Mouse (Mus musculus): ENCODE results near the gene Fstl4. TPM values are rescaled to one million over a fixed set of nuclear protein-coding genes. Genes with fewer than 3 reads are reported as not detected.

Gene Fstl4
- polyA plus RNA-seq, 1 experiment from 2014 or later: not detected

DNA sequence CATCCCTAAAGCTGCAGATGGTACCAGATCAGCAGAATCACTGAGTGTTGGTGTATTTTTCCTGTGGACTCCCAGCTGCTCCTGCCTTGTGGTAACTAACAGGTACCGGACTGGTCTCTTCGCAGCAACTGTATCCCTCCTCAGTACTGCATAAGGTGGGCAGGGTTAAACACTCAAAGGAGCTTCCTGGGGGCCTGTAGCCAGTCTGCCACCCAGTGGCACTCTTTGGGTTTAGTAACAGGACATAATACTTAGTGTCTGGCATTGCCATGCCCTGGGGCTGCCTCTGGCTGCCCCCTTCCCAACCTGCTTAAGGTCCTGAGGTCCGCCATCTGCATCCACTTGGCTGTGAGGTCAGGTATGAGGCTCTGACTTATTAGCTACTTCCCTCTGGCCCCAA lies 375.2 kb downstream of the Fstl4 start:
- DNase-seq (ENCODE audit: low read depth, low spot score): no peak
- no peak for TF ChIP-seq CTCF (IDR thresholded peaks at IDR 0.05)
- in situ Hi-C loops (cut with MboI; ENCODE audit: low pct_unique_long_range_greater_than_20kb): no loop called here
- ChIA-PET CTCF (no interaction called here), POLR2A (no interaction called here)
- H3K27me3 ChIP-seq: peaks cover 22% of the 10 kb centered on the region
- no peak for ATAC-seq

- DNase-seq (ENCODE audit: low read depth, low spot score) (no peak), ATAC-seq (no peak)
- POLR2A ChIA-PET: no interaction called here
- TF ChIP-seq CTCF (IDR thresholded peaks at IDR 0.05): no peak
- peaks cover 27% of the 10 kb centered on the region for H3K27me3 ChIP-seq
- in situ Hi-C loops (cut with MboI; ENCODE audit: low pct_unique_long_range_greater_than_20kb): no loop called here
- CTCF ChIA-PET: no interaction called here
Observed at GRCm38 (mm10) chr11:53140196-53140595, 375.8 kb downstream of the Fstl4 start.

- no peak for TF ChIP-seq CTCF (IDR thresholded peaks at IDR 0.05)
- in situ Hi-C loops (cut with MboI; ENCODE audit: low pct_unique_long_range_greater_than_20kb): no loop called here
- DNase-seq (ENCODE audit: low read depth, low spot score) (no peak), ATAC-seq (no peak)
- H3K27me3 ChIP-seq: peaks cover 32% of the 10 kb centered on the region
- POLR2A ChIA-PET: no interaction called here
- CTCF ChIA-PET: no interaction called here
Observed at GRCm38 (mm10) chr11:53140722-53141400, 376.4 kb downstream of the Fstl4 start.

DNA sequence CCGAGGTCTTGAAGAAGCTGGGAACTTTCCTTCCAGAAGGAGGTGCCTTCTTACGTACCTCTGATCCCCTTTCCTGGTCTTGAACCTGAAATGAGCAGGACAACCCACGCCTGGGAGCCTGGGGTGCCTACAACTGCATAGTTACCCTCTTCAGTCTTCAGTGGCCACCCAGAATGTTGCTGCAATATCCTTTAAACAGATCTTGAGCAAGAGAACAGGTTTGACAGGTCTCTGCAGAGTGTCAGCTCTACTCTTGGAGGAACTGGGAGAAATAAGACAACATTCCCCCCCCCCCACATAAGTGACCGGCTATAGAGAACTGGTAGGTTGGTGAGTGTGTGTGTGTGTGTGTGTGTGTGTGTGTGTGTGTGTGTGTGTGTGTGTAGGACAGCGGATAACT lies 379.1 kb downstream of the Fstl4 start:
- POLR2A ChIA-PET: interaction anchor here (0.9 kb wide), 1 partner anchor 11 kb away, joined by 3 read pairs; no protein-coding TSS in a partner anchor
- no peak for TF ChIP-seq CTCF (IDR thresholded peaks at IDR 0.05)
- in situ Hi-C loops (cut with MboI; ENCODE audit: low pct_unique_long_range_greater_than_20kb): no loop called here
- ATAC-seq: no peak
- peaks cover 32% of the 10 kb centered on the region for H3K27me3 ChIP-seq
- CTCF ChIA-PET: no interaction called here
- DNase-seq (ENCODE audit: low read depth, low spot score): no peak

DNA sequence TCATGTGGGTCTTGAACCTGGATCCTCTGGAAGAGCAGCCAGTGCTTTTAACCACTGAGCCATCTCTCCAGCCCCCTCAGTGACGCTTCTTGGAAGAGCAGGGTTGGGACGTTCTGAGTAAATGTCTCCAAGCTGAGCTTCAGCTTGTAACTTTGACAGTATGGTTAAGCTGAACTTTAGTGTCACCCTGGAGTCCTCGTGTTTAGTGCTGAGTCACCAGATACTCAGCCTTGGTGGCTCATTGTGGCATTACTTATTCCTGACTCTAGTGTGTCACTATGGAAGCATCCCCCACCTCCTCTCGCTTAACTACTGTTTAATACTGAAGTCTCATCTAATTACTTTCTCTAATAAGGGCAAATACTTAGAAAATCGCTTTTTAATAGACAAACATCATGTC lies 380.1 kb downstream of the Fstl4 start:
- POLR2A ChIA-PET: no interaction called here
- CTCF ChIA-PET: no interaction called here
- no peak for ATAC-seq
- in situ Hi-C loops (cut with MboI; ENCODE audit: low pct_unique_long_range_greater_than_20kb): no loop called here
- peaks cover 32% of the 10 kb centered on the region for H3K27me3 ChIP-seq
- no peak for DNase-seq (ENCODE audit: low read depth, low spot score)
- no peak for TF ChIP-seq CTCF (IDR thresholded peaks at IDR 0.05)

GRCm38 (mm10) chr11:53146290-53146689 lies 381.9 kb downstream of the Fstl4 start:
- TF ChIP-seq CTCF (IDR thresholded peaks at IDR 0.05): peak; percentile 58
- CTCF ChIA-PET: no interaction called here
- POLR2A ChIA-PET: no interaction called here
- peaks cover 36% of the 10 kb centered on the region for H3K27me3 ChIP-seq
- ATAC-seq (no peak), DNase-seq (ENCODE audit: low read depth, low spot score) (no peak)
- in situ Hi-C loops (cut with MboI; ENCODE audit: low pct_unique_long_range_greater_than_20kb): no loop called here

DNA sequence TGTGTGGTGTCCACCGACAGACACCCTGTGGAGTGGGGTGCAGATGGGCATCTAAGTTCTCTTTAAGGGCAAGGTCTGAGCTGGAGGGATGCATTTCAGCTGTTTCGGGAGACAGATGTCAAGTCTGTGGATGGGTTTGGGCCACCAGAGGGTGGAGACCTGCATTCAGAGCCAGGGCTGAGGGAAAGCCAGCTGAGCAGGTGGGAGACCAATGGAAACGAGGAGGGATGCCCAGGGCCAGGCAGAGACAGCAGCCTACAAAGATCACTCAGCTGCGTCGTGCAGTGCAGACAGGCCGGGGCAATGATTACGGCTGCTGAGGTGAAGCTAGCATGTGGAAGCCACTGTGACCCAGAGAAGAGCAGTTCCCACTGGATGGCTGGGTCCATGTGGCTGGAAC lies 392.0 kb downstream of the Fstl4 start:
- ChIA-PET CTCF (no interaction called here), POLR2A (no interaction called here)
- peaks cover 16% of the 10 kb centered on the region for H3K27me3 ChIP-seq
- in situ Hi-C loops (cut with MboI; ENCODE audit: low pct_unique_long_range_greater_than_20kb): no loop called here
- TF ChIP-seq CTCF (IDR thresholded peaks at IDR 0.05): no peak
- DNase-seq (ENCODE audit: low read depth, low spot score) (no peak), ATAC-seq (no peak)

DNA sequence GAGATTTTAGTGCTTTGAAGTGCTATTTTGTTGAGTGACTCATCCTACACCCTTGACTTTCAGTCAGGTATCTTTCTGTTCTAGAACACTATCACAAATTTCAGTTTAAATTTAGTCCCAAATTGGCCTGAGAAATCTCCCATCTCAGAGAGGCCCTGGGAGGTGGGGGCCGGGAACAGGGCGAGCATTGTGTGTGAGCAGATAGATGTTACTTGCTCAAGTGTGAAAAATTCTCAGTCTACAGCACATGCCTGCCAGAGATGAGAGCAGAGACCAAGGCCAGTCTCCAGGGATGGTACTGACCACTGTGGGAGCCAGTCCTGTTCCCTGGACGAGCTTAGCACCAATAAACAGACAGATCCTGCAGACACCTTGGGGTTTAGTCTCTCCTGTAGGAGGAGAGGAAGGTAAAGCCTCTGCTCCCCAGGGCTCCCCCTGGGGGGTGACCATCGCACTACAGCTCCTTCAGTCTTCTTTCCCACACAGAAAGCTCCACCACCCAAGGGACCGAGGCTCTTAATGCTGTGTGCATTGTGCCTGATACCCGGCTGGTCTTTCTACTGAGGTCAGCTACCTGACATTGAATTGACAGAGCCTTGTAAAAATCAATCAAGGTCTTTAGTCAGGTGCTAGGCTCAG lies 393.3 kb downstream of the Fstl4 start:
- ChIA-PET POLR2A (no interaction called here), CTCF (no interaction called here)
- H3K27me3 ChIP-seq: peaks cover 11% of the 10 kb centered on the region
- TF ChIP-seq CTCF (IDR thresholded peaks at IDR 0.05): no peak
- ATAC-seq (no peak), DNase-seq (ENCODE audit: low read depth, low spot score) (no peak)
- in situ Hi-C loops (cut with MboI; ENCODE audit: low pct_unique_long_range_greater_than_20kb): no loop called here

DNA sequence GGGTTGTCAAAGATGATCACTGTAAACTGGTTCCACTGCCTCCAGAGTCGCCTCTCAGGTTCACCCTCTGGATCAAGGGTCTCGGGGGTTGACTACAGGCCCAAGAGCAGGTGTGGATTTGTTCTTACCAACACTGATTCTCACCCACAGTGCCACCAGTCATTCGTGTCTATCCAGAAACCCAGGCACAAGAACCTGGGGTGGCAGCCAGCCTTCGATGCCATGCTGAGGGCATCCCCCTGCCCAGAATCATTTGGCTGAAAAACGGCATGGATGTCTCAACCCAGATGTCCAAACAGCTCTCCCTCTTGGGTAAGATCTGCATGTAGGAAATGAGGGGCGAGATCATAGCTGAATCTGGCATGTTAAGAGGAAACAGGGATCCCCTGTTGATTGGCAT lies 398.0 kb downstream of the Fstl4 start:
- in situ Hi-C loops (cut with MboI; ENCODE audit: low pct_unique_long_range_greater_than_20kb): no loop called here
- no peak for ATAC-seq
- peaks cover 21% of the 10 kb centered on the region for H3K27me3 ChIP-seq
- CTCF ChIA-PET: no interaction called here
- POLR2A ChIA-PET: no interaction called here
- no peak for TF ChIP-seq CTCF (IDR thresholded peaks at IDR 0.05)
- DNase-seq (ENCODE audit: low read depth, low spot score): no peak

DNA sequence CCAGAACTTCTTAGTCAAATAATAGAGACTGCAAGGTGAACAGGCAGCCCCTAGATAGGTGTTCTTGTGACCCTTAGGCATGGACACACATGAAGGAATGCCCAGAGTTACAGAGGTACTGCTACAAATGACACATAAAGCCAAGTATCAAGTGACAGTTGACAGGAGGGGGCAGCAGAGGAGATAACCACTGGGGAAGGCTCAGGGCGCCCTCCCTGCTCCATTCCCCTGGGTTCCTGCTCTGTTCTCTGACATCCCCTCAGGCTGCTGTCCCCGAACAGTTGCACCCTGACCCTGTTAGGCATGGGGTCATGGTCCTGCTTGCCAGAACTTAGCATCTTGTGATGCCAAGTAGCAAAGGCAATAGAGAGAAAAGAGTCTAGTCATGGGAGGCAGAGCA lies 402.0 kb downstream of the Fstl4 start:
- DNase-seq (ENCODE audit: low read depth, low spot score) (no peak), ATAC-seq (no peak)
- ChIA-PET CTCF (no interaction called here), POLR2A (no interaction called here)
- H3K27me3 ChIP-seq: peaks cover 34% of the 10 kb centered on the region
- in situ Hi-C loops (cut with MboI; ENCODE audit: low pct_unique_long_range_greater_than_20kb): no loop called here
- no peak for TF ChIP-seq CTCF (IDR thresholded peaks at IDR 0.05)

GRCm38 (mm10) chr11:53182177-53182852 lies 417.9 kb downstream of the Fstl4 start:
- ChIA-PET CTCF (interaction anchor here (1.5 kb wide), 1 partner anchor 8 kb away, joined by 3 read pairs; no protein-coding TSS in a partner anchor), POLR2A (no interaction called here)
- DNase-seq (ENCODE audit: low read depth, low spot score): no peak
- H3K27me3 ChIP-seq: peaks cover 41% of the 10 kb centered on the region
- in situ Hi-C loops (cut with MboI; ENCODE audit: low pct_unique_long_range_greater_than_20kb): no loop called here
- no peak for ATAC-seq
- no peak for TF ChIP-seq CTCF (IDR thresholded peaks at IDR 0.05)
